ENCODE assay signal across 22 mouse cellular contexts in the genomic region with DNA sequence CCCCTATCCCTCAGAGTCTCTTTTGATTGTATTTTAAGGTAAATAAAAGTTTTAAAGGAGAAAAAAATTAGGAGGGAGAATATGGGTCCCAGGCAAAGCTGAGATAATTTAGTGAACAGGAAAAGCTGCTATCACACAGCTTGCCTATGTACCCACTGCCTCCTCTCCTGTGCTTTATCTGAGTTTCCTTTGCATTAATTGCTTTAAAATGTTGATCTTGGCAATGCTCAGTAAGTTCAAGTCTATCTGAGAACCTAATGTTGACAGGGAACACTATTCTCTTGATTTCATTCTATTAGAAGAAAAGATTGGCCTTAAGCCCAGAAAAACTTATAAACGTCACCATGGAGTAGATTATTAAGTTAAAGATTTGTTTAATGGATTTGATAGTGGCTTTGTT. TPM values are rescaled to one million over a fixed set of nuclear protein-coding genes. Genes with fewer than 3 reads are reported as not detected.
DNase-seq lines count a peak whose midpoint lies in the region; ATAC-seq and TF ChIP-seq lines count a peak whose summit lies in the region.
"Had no signal": no experiment of that assay in that cellular context is flagged by ENCODE, and none has a peak within 500 bp of the region (broad histone marks: within the 10 kb centered on the region; RNA-seq: fewer than 3 reads in every experiment).

No protein-coding gene starts in this region.

- no peak for TF ChIP-seq CTCF in lung, embryonic 14.5 days (IDR thresholded peaks at IDR 0.05; ENCODE audit: low read depth)

- no peaks in the 10 kb centered on the region for H3K27me3 ChIP-seq in heart, embryonic 12.5 days (replicated peaks)
- no peaks in the 10 kb centered on the region for H3K27me3 ChIP-seq in lung, embryonic 14.5 days (ENCODE audit: insufficient read depth, low read length)
- H3K27me3 ChIP-seq: embryonic facial prominence, embryonic 15.5 days; hindbrain, embryonic 12.5 days had no signal

- 31% methylated on average over 1 of the region's 1 CpGs for WGBS in heart, embryonic 12.5 days
- 24% methylated on average over 1 of the region's 1 CpGs for WGBS in lung, embryonic 14.5 days

- no peak for DNase-seq in heart, adult 9 months (ENCODE audit: low spot score in 2 of 2)
- peak; percentile 37 for DNase-seq in lung, embryonic 14.5 days
- DNase-seq in lung, postnatal 10 days = no peak
- peak; percentile 4 for DNase-seq in lung, postnatal 36 days
- no peak for DNase-seq in lung, adult 18-20 months
- DNase-seq in cerebellum, adult 8-10 months = no peak
- DNase-seq: adrenal gland, postnatal 14 days; cerebellum, adult 11-12 months; cerebellum, adult 9-11 months; cerebellum, postnatal 36 days; gastrocnemius, adult 2 months; gastrocnemius, postnatal 25 days; heart, postnatal 10 days; heart, postnatal 4 days had no signal

- H3K4me1 ChIP-seq in heart, embryonic 12.5 days (replicated peaks) = no peaks in the 10 kb centered on the region
- H3K4me1 ChIP-seq in lung, embryonic 14.5 days (ENCODE audit: insufficient read depth) = no peaks in the 10 kb centered on the region
- H3K4me1 ChIP-seq: embryonic facial prominence, embryonic 15.5 days; forebrain, embryonic 10.5 days; hindbrain, embryonic 12.5 days had no signal

- no peaks in the 10 kb centered on the region for H3K9me3 ChIP-seq in heart, embryonic 12.5 days (replicated peaks)
- no peaks in the 10 kb centered on the region for H3K9me3 ChIP-seq in lung, embryonic 14.5 days (ENCODE audit: low read depth, low read length)
- H3K9me3 ChIP-seq: embryonic facial prominence, embryonic 15.5 days; forebrain, embryonic 10.5 days; hindbrain, embryonic 12.5 days had no signal

- no peak overlapping the region for H3K27ac ChIP-seq in heart, embryonic 12.5 days (ENCODE audit: poor library complexity, severe bottlenecking)
- H3K27ac ChIP-seq in lung, embryonic 14.5 days (ENCODE audit: low read depth) = no peak overlapping the region
- H3K27ac ChIP-seq: embryonic facial prominence, embryonic 15.5 days; forebrain, embryonic 10.5 days; gastrocnemius, adult 2 months; hindbrain, embryonic 12.5 days had no signal

- ATAC-seq in heart, embryonic 12.5 days (ENCODE audit: insufficient number of reproducible peaks, low FRiP score) = 0 out of 2 replicates have a peak, but pooled peaks have one; percentile 42
- ATAC-seq in lung, embryonic 14.5 days (ENCODE audit: insufficient read depth) = 0 out of 2 replicates have a peak, but pooled peaks have one; percentile 28
- ATAC-seq: activated CD4-positive, CD25-positive, alpha-beta regulatory T cell, adult 4 months; forebrain, embryonic 14.5 days had no signal

- H3K4me3 ChIP-seq in heart, embryonic 12.5 days = no peak overlapping the region
- no peak overlapping the region for H3K4me3 ChIP-seq in lung, embryonic 14.5 days (ENCODE audit: low read depth, low read length)
- H3K4me3 ChIP-seq: embryonic facial prominence, embryonic 15.5 days; erythroblast, embryonic 14.5 days; forebrain, embryonic 10.5 days; gastrocnemius, adult 2 months; hindbrain, embryonic 12.5 days had no signal

- no peak overlapping the region for H3K4me2 ChIP-seq in heart, embryonic 12.5 days
- no peak overlapping the region for H3K4me2 ChIP-seq in lung, embryonic 14.5 days
- H3K4me2 ChIP-seq: embryonic facial prominence, embryonic 15.5 days; hindbrain, embryonic 12.5 days had no signal

- H3K36me3 ChIP-seq in heart, embryonic 12.5 days = no peaks in the 10 kb centered on the region
- no peaks in the 10 kb centered on the region for H3K36me3 ChIP-seq in lung, embryonic 14.5 days (ENCODE audit: insufficient read depth)
- H3K36me3 ChIP-seq: embryonic facial prominence, embryonic 15.5 days; forebrain, embryonic 10.5 days; hindbrain, embryonic 12.5 days had no signal

- H3K9ac ChIP-seq in heart, embryonic 12.5 days = no peak overlapping the region
- no peak overlapping the region for H3K9ac ChIP-seq in lung, embryonic 14.5 days
- H3K9ac ChIP-seq: embryonic facial prominence, embryonic 15.5 days; hindbrain, embryonic 12.5 days had no signal

RNA-seq across cellular contexts. Expression of gene Chia1, which starts 38.2 kb away (rescaled TPM):
- 0.13 and 0.18 TPM in 2 replicates for polyA plus RNA-seq in heart, embryonic 12.5 days (2016; fragmentation: Nextera tagmentation; extraction: Ambion mirVana)
- 0.13 and 0.15 TPM in 2 replicates for polyA plus RNA-seq in lung, embryonic 14.5 days (2014; fragmentation: Nextera tagmentation; extraction: Ambion mirVana)
- polyA plus RNA-seq: C2C12; erythroblast, embryonic 14.5 days had no signal

RNA-seq across cellular contexts. Expression of gene Chil5, which starts 42.2 kb away (rescaled TPM):
- 0.24 and 0.39 TPM in 2 replicates for polyA plus RNA-seq in heart, embryonic 12.5 days (2016; fragmentation: Nextera tagmentation; extraction: Ambion mirVana)
- polyA plus RNA-seq in lung, embryonic 14.5 days (2014; fragmentation: Nextera tagmentation; extraction: Ambion mirVana) = not detected in 2 replicates
- polyA plus RNA-seq: C2C12; embryonic facial prominence, embryonic 15.5 days; erythroblast, embryonic 14.5 days; forebrain, embryonic 10.5 days; forebrain, embryonic 14.5 days; hindbrain, embryonic 12.5 days had no signal

Comparison
In these comparisons a context has a peak if more than half of its experiments do, and no peak if none do; other contexts are left out.
1. DNase-seq: peak in lung, embryonic 14.5 days (single experiment) and lung, postnatal 36 days (single experiment); none in heart, adult 9 months (0 of 2), lung, postnatal 10 days (single experiment), lung, adult 18-20 months (0 of 2) and cerebellum, adult 8-10 months (single experiment).